ENCODE assay signal across 8 mouse cellular contexts in genomic region chr6:97060074-97060681, GRCm38 (mm10). TPM values are rescaled to one million over a fixed set of nuclear protein-coding genes. Genes with fewer than 3 reads are reported as not detected.
A peak's percentile ranks its signal among the peaks of the same experiment; 100 is the strongest.
DNase-seq lines count a peak whose midpoint lies in the region; ATAC-seq and TF ChIP-seq lines count a peak whose summit lies in the region.

Gene Fam19a4 (minus strand): TSS chr6:97060413.

- peak within 1 kb of the TSS; percentile 74 for H3K4me2 ChIP-seq in hindbrain, embryonic 16.5 days (ENCODE audit: low read length)
- H3K4me2 ChIP-seq in liver, postnatal 0 days (ENCODE audit: low read depth, low read length): peak within 1 kb of the TSS; percentile 45

- H3K4me1 ChIP-seq in embryonic facial prominence, embryonic 10.5 days: peaks cover 20% of the 10 kb centered on the region
- H3K4me1 ChIP-seq in hindbrain, embryonic 16.5 days (ENCODE audit: control insufficient read depth, insufficient read depth, low read depth, low read length): peaks cover 11% of the 10 kb centered on the region
- no peaks in the 10 kb centered on the region for H3K4me1 ChIP-seq in liver, postnatal 0 days (ENCODE audit: insufficient read depth)
- H3K4me1 ChIP-seq in olfactory bulb, adult 2 months (ENCODE audit: control insufficient read depth, insufficient read depth, low read length): peaks cover 12% of the 10 kb centered on the region

- TF ChIP-seq POLR2A in olfactory bulb, adult 2 months (IDR thresholded peaks at IDR 0.05; ENCODE audit: insufficient read depth, low read depth, low read length): no peak

- peak; percentile 85 for ATAC-seq in hindbrain, embryonic 16.5 days
- peak; percentile 23; the same call in 1 of the 2 replicates for ATAC-seq in liver, postnatal 0 days
- ATAC-seq in monocyte, adult 5-6 weeks (replicated peaks; ENCODE audit: insufficient number of reproducible peaks, low FRiP score, low TSS enrichment, poor library complexity, severe bottlenecking): no peak

- TF ChIP-seq CTCF in liver, postnatal 0 days (IDR thresholded peaks at IDR 0.05; ENCODE audit: low read depth): no peak
- no peak for TF ChIP-seq CTCF in olfactory bulb, adult 2 months (IDR thresholded peaks at IDR 0.05; ENCODE audit: insufficient read depth, low read depth, low read length)

- peak within 1 kb of the TSS; percentile 60 for H3K4me3 ChIP-seq in embryonic facial prominence, embryonic 10.5 days
- H3K4me3 ChIP-seq in hindbrain, embryonic 16.5 days (ENCODE audit: low read length): peak within 1 kb of the TSS; percentile 45
- 0 out of 2 replicates have a peak within 1 kb of the TSS, but pooled peaks have one; percentile 10 for H3K4me3 ChIP-seq in liver, postnatal 0 days (ENCODE audit: low read depth, low read length)
- peak within 1 kb of the TSS; percentile 2; the same call in 1 of the 2 replicates for H3K4me3 ChIP-seq in olfactory bulb, adult 2 months (ENCODE audit: insufficient read depth, low read depth, low read length)

- no peak within 1 kb of the TSS for H3K27ac ChIP-seq in embryonic facial prominence, embryonic 10.5 days (replicated peaks)
- H3K27ac ChIP-seq in hindbrain, embryonic 16.5 days (ENCODE audit: low read depth, low read length): no peak within 1 kb of the TSS
- no peak within 1 kb of the TSS for H3K27ac ChIP-seq in liver, postnatal 0 days (ENCODE audit: low read depth)
- no peak within 1 kb of the TSS for H3K27ac ChIP-seq in olfactory bulb, adult 2 months (ENCODE audit: insufficient read depth, low read depth, low read length)

- H3K9me3 ChIP-seq in embryonic facial prominence, embryonic 10.5 days: no peaks in the 10 kb centered on the region
- H3K9me3 ChIP-seq in hindbrain, embryonic 16.5 days (ENCODE audit: control insufficient read depth, low read length): no peaks in the 10 kb centered on the region
- no peaks in the 10 kb centered on the region for H3K9me3 ChIP-seq in liver, postnatal 0 days (ENCODE audit: low read length)

- no peak for TF ChIP-seq EP300 in liver, postnatal 0 days (IDR thresholded peaks at IDR 0.05; ENCODE audit: low read depth)

- H3K36me3 ChIP-seq in embryonic facial prominence, embryonic 10.5 days (replicated peaks): no peaks in the 10 kb centered on the region
- no peaks in the 10 kb centered on the region for H3K36me3 ChIP-seq in hindbrain, embryonic 16.5 days (ENCODE audit: control insufficient read depth, insufficient read depth, low read length)
- H3K36me3 ChIP-seq in liver, postnatal 0 days (replicated peaks; ENCODE audit: insufficient read depth, low read length): no peaks in the 10 kb centered on the region

- WGBS in embryonic facial prominence, embryonic 10.5 days: under 1% methylated on average over 30 of the region's 30 CpGs
- WGBS in hindbrain, embryonic 16.5 days: under 1% methylated on average over 26 of the region's 30 CpGs
- WGBS in liver, postnatal 0 days (ENCODE audit: insufficient replicate concordance): 4% methylated on average over 29 of the region's 30 CpGs
- 3% methylated on average over 30 of the region's 30 CpGs for WGBS in olfactory bulb, adult 2 months

- peaks cover 56% of the 10 kb centered on the region for H3K27me3 ChIP-seq in embryonic facial prominence, embryonic 10.5 days (replicated peaks; ENCODE audit: low read depth, poor library complexity, severe bottlenecking)
- H3K27me3 ChIP-seq in hindbrain, embryonic 16.5 days (replicated peaks; ENCODE audit: control insufficient read depth, insufficient read depth, low read length): peaks cover 5% of the 10 kb centered on the region
- peaks cover 32% of the 10 kb centered on the region for H3K27me3 ChIP-seq in liver, postnatal 0 days (ENCODE audit: insufficient read depth, low read length)

- peak within 1 kb of the TSS; percentile 36 for H3K9ac ChIP-seq in hindbrain, embryonic 16.5 days (ENCODE audit: low read depth, low read length)
- no peak within 1 kb of the TSS for H3K9ac ChIP-seq in liver, postnatal 0 days (replicated peaks)

- DNase-seq in ovary, postnatal 36 days (ENCODE audit: low spot score): peak; percentile 51
- DNase-seq in ovary, postnatal 14 days (ENCODE audit: low spot score): no peak
- DNase-seq in embryonic facial prominence, embryonic 10.5 days (ENCODE audit: low spot score): peak; percentile 84
- DNase-seq in liver, postnatal 0 days: peak; percentile 25
- no peak for DNase-seq in cerebellum, adult 8-10 months

RNA-seq across cellular contexts. Expression of gene Fam19a4, which starts in this region (rescaled TPM):
- polyA plus RNA-seq in embryonic facial prominence, embryonic 10.5 days (2016; fragmentation: Nextera tagmentation; extraction: Ambion mirVana): 1.2 and 1.5 TPM in 2 replicates
- 3.2 and 3.4 TPM in 2 replicates for polyA plus RNA-seq in hindbrain, embryonic 16.5 days (2015; fragmentation: Nextera tagmentation; extraction: Ambion mirVana)
- not detected in 2 replicates for polyA plus RNA-seq in liver, postnatal 0 days (2015; fragmentation: Nextera tagmentation; extraction: Ambion mirVana)
- not detected in 2 replicates for polyA plus RNA-seq in olfactory bulb, adult 2 months (2012; ENCODE audit: insufficient read depth, insufficient read length, low replicate concordance, missing spikeins)
- total RNA-seq in monocyte, adult 5-6 weeks (2017): not detected in 3 replicates

Comparison
In these comparisons a context has a peak if more than half of its experiments do, and no peak if none do; other contexts are left out.
1. DNase-seq: peak in ovary, postnatal 36 days (single experiment) and embryonic facial prominence, embryonic 10.5 days (single experiment); none in ovary, postnatal 14 days (single experiment) and cerebellum, adult 8-10 months (single experiment).
2. Peak in DNase-seq, ATAC-seq, H3K4me3 ChIP-seq and H3K4me2 ChIP-seq in liver, postnatal 0 days; RNA of the gene not detected or under 1 TPM.
3. H3K4me3 ChIP-seq: peak in every context shown above with its lines; median percentile 60 in embryonic facial prominence, embryonic 10.5 days; 45 in hindbrain, embryonic 16.5 days; 10 in liver, postnatal 0 days; 2 in olfactory bulb, adult 2 months.